Mouse (Mus musculus): ENCODE measurements around the gene Dnajb12.

- TF ChIP-seq EP300 (IDR thresholded peaks at IDR 0.05; ENCODE audit: low read depth) = no peak
- TF ChIP-seq CTCF (IDR thresholded peaks at IDR 0.05; ENCODE audit: low read depth) = no peak
Measured at GRCm38 (mm10) chr10:59848953-59849352, 30.4 kb upstream of the Dnajb12 start.

Data from liver, embryonic 14.5 days (tissue).